Comparison of ENCODE assay signal across 9 mouse cellular contexts in genomic region chr5:125153201-125153816, GRCm38 (mm10). TPM values are rescaled to one million over a fixed set of nuclear protein-coding genes. Genes with fewer than 3 reads are reported as not detected.
DNase-seq lines count a peak whose midpoint lies in the region; ATAC-seq and TF ChIP-seq lines count a peak whose summit lies in the region.
"Had no signal": no experiment of that assay in that cellular context is flagged by ENCODE, and none has a peak within 500 bp of the region (broad histone marks: within the 10 kb centered on the region; RNA-seq: fewer than 3 reads in every experiment).

No protein-coding gene starts in this region.

- 92% methylated on average over 11 of the region's 11 CpGs for WGBS in intestine, postnatal 0 days
- WGBS in intestine, embryonic 16.5 days = 83% methylated on average over 11 of the region's 11 CpGs
- WGBS in forebrain, embryonic 15.5 days = 76% methylated on average over 11 of the region's 11 CpGs
- WGBS in midbrain, embryonic 12.5 days = 87% methylated on average over 10 of the region's 11 CpGs

- no peak overlapping the region for H3K4me3 ChIP-seq in intestine, postnatal 0 days (ENCODE audit: low read depth, low read length)
- no peak overlapping the region for H3K4me3 ChIP-seq in intestine, embryonic 16.5 days (ENCODE audit: low read length)
- 0 out of 2 replicates have a peak overlapping the region, but pooled peaks have one; percentile 17 for H3K4me3 ChIP-seq in E14TG2a.4 (replicated peaks; ENCODE audit: low read length)
- H3K4me3 ChIP-seq in forebrain, embryonic 15.5 days = no peak overlapping the region
- no peak overlapping the region for H3K4me3 ChIP-seq in midbrain, embryonic 12.5 days

- no peak overlapping the region for H3K27ac ChIP-seq in intestine, postnatal 0 days (ENCODE audit: low read depth, low read length)
- H3K27ac ChIP-seq in intestine, embryonic 16.5 days (ENCODE audit: low read length) = no peak overlapping the region
- peak overlapping the region; percentile 95 for H3K27ac ChIP-seq in forebrain, embryonic 15.5 days (replicated peaks)
- H3K27ac ChIP-seq in midbrain, embryonic 12.5 days (replicated peaks) = peak overlapping the region; percentile 94

- no peaks in the 10 kb centered on the region; the same call in 1 of the 2 replicates for H3K36me3 ChIP-seq in intestine, postnatal 0 days (ENCODE audit: control insufficient read depth, insufficient read depth)
- H3K36me3 ChIP-seq in intestine, embryonic 16.5 days (ENCODE audit: control insufficient read depth, insufficient read depth, low read length) = no peaks in the 10 kb centered on the region
- H3K36me3 ChIP-seq in E14TG2a.4 (ENCODE audit: insufficient read depth, low read length) = peaks cover 35% of the 10 kb centered on the region
- no peaks in the 10 kb centered on the region for H3K36me3 ChIP-seq in forebrain, embryonic 15.5 days
- H3K36me3 ChIP-seq in midbrain, embryonic 12.5 days = no peaks in the 10 kb centered on the region

- DNase-seq in frontal cortex, postnatal 36 days (ENCODE audit: low spot score in 2 of 2) = no peak
- DNase-seq in cerebellum, postnatal 25 days = no peak
- no peak for DNase-seq in frontal cortex, postnatal 14 days (ENCODE audit: low spot score in 2 of 2)
- DNase-seq: kidney, adult 11 months had no signal

- peak; percentile 41 for TF ChIP-seq CTCF in intestine, postnatal 0 days (IDR thresholded peaks at IDR 0.05; ENCODE audit: low read depth)
- no peak for TF ChIP-seq CTCF in E14TG2a.4 (conservative IDR thresholded peaks at IDR 0.05; ENCODE audit: low read length)

- no peaks in the 10 kb centered on the region for H3K9me3 ChIP-seq in intestine, postnatal 0 days (ENCODE audit: control insufficient read depth)
- no peaks in the 10 kb centered on the region for H3K9me3 ChIP-seq in intestine, embryonic 16.5 days (ENCODE audit: control insufficient read depth, low read length)
- H3K9me3 ChIP-seq in E14TG2a.4 (ENCODE audit: low read length) = no peaks in the 10 kb centered on the region
- H3K9me3 ChIP-seq in forebrain, embryonic 15.5 days = no peaks in the 10 kb centered on the region
- H3K9me3 ChIP-seq in midbrain, embryonic 12.5 days = no peaks in the 10 kb centered on the region

- no peaks in the 10 kb centered on the region for H3K27me3 ChIP-seq in intestine, postnatal 0 days (replicated peaks; ENCODE audit: control insufficient read depth, insufficient read depth, low read length)
- no peaks in the 10 kb centered on the region for H3K27me3 ChIP-seq in intestine, embryonic 16.5 days (replicated peaks; ENCODE audit: control insufficient read depth, insufficient read depth, low read length)
- H3K27me3 ChIP-seq in E14TG2a.4 (ENCODE audit: insufficient read depth, low read length) = no peaks in the 10 kb centered on the region
- no peaks in the 10 kb centered on the region for H3K27me3 ChIP-seq in forebrain, embryonic 15.5 days
- H3K27me3 ChIP-seq in midbrain, embryonic 12.5 days = no peaks in the 10 kb centered on the region

- no peak overlapping the region for H3K4me2 ChIP-seq in intestine, postnatal 0 days (replicated peaks; ENCODE audit: low read depth)
- H3K4me2 ChIP-seq in intestine, embryonic 16.5 days (ENCODE audit: low read depth, low read length) = no peak overlapping the region
- no peak overlapping the region for H3K4me2 ChIP-seq in forebrain, embryonic 15.5 days (replicated peaks)
- H3K4me2 ChIP-seq in midbrain, embryonic 12.5 days (replicated peaks) = no peak overlapping the region

- no peak overlapping the region for H3K9ac ChIP-seq in intestine, postnatal 0 days (ENCODE audit: low read depth, low read length)
- no peak overlapping the region for H3K9ac ChIP-seq in intestine, embryonic 16.5 days (ENCODE audit: low read depth, low read length)
- H3K9ac ChIP-seq in forebrain, embryonic 15.5 days (replicated peaks) = no peak overlapping the region
- H3K9ac ChIP-seq in midbrain, embryonic 12.5 days (replicated peaks) = no peak overlapping the region

- peaks cover 16% of the 10 kb centered on the region for H3K4me1 ChIP-seq in intestine, postnatal 0 days (replicated peaks; ENCODE audit: control insufficient read depth, insufficient read depth, low read length)
- peaks cover 79% of the 10 kb centered on the region for H3K4me1 ChIP-seq in intestine, embryonic 16.5 days (ENCODE audit: control insufficient read depth, insufficient read depth, low read length)
- peaks cover 93% of the 10 kb centered on the region for H3K4me1 ChIP-seq in E14TG2a.4 (replicated peaks; ENCODE audit: low read depth, low read length)
- peaks cover 100% of the 10 kb centered on the region for H3K4me1 ChIP-seq in forebrain, embryonic 15.5 days
- H3K4me1 ChIP-seq in midbrain, embryonic 12.5 days = peaks cover 97% of the 10 kb centered on the region

- ATAC-seq in intestine, postnatal 0 days = no peak
- no peak for ATAC-seq in intestine, embryonic 16.5 days
- ATAC-seq in forebrain, embryonic 15.5 days (replicated peaks) = no peak
- ATAC-seq in midbrain, embryonic 12.5 days (ENCODE audit: low FRiP score, low read depth) = no peak

RNA-seq across cellular contexts. Expression of gene Ncor2, which starts 25.7 kb away (rescaled TPM):
- 7.1 and 7.6 TPM in 2 replicates for polyA plus RNA-seq in intestine, postnatal 0 days (2015; fragmentation: Nextera tagmentation; extraction: Ambion mirVana)
- polyA plus RNA-seq in intestine, embryonic 16.5 days (2015; fragmentation: Nextera tagmentation; extraction: Ambion mirVana) = 13.1 and 14.4 TPM in 2 replicates
- 30.2 and 31.6 TPM in 2 replicates for polyA plus RNA-seq in forebrain, embryonic 15.5 days (2015; fragmentation: Nextera tagmentation; extraction: Ambion mirVana)
- polyA plus RNA-seq in midbrain, embryonic 12.5 days (2016; fragmentation: Nextera tagmentation; extraction: Ambion mirVana) = 24.5 and 25.1 TPM in 2 replicates

Comparison
In these comparisons a context has a peak if more than half of its experiments do, and no peak if none do; other contexts are left out.
1. H3K27ac ChIP-seq: peak in forebrain, embryonic 15.5 days (single experiment) and midbrain, embryonic 12.5 days (single experiment); none in intestine, postnatal 0 days (single experiment) and intestine, embryonic 16.5 days (single experiment).